Mouse (Mus musculus) neutrophil, adult 5-6 weeks (primary cell): ENCODE measurements around the gene Nucb2. TPM values are rescaled to one million over a fixed set of nuclear protein-coding genes. Genes with fewer than 3 reads are reported as not detected.

ENCODE experiments used
- ATAC-seq: fragments of 151-379, 151-347 bp; 2 replicates; pipeline ENCODE4 v1.8.0; 2017; ENCODE audit warnings: mild to moderate bottlenecking, moderate TSS enrichment; ENCODE audit not compliant: insufficient number of reproducible peaks, poor library complexity, low FRiP score, severe bottlenecking; ENCODE audit errors: extremely low read depth
- total RNA-seq: library from RNA; stranded (forward); fragments of 200-1000 nt; gene quantifications from 2 replicates; pipeline ENCODE4 v1.2.3, GENCODE M21; 2017

The Nucb2 gene
- 30.6 and 31.2 TPM in 2 replicates for total RNA-seq

DNA sequence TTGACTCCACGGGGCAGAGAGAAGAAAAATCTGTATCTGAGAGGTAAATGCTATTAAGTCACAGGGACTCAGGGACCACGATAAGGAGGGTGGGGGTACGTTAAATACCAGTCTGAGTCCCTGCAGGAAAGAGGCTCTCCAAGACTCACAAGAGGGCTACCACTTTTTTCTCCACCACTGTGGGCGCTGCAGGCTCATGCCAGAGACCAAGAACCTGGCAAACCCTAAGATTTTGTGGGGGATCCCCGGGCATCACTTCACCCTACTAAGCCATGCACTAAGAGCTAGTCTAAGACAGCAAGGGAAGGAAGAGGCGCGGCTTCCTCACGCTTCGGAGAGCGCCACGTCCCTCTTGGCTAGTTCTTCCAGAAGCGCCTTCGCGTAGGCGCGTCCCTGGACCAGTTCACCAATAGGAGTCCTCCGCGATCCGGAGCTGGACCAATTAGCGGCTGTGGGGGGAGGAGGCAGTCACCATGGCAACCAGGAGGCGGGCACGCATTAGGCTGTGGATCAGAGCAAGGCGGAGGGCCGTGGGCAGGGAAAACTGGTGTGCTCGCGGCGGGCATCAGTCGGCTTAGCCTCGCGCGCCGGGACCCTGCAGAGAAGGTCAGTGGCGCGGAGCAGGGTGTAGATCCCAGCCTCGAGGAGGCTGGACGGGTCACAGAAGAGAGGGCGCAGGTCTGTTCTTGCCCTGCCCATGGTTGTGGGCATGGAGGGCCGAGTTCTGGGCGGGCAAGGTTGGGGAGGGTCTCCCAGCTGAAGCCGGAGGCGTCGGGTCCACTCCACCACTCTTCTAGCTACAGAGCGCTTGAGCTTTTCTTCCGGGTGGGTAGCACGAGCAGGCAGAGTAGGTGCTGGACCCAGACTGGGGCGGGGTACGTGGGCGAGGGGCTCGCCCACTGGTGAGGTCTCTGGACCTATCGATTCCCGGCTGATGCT is at the start of gene Nucb2:
Nucb2 (plus strand) TSS at position 491 of the 939 bp plus-strand sequence.
- ATAC-seq = peak; percentile 99

DNA sequence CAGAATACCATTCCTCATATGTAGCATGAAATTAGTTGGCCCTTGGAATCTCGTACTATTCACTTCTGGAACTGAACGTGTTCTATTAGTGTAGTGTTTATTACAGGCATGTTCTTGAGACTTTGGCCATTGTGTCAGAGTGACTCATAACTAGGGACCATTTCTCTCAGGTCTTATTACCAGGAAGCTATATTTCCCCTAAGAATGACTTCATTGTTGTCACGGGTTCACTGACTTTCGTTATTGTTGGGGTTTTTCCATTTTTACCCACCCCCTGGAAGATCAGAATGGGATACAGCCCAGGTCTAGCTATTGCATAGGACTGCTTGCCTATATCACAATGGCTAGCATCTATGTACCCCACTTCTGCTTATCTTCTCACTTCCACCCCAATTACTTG is 47.2 kb upstream of the Nucb2 start:
- ATAC-seq = no peak

DNA sequence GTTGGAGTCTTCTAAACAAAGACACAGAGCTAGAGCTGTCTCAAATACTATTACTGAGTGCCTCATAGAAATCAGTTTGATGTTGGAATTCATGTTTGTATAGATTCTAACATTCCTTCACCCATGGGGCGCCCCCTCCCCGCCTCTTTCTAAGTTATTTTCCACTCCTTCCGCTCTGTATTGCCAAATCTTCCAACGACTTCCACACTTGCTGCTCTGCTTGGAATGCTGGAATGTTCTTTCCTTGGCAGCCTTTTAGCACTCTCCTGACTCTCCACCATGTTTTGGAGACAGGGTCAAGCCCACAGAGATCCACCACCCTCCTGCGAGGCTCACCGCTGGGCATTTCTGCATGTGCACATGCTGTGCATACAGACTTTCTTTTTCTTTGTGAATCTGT is 46.8 kb upstream of the Nucb2 start:
- no peak for ATAC-seq

DNA sequence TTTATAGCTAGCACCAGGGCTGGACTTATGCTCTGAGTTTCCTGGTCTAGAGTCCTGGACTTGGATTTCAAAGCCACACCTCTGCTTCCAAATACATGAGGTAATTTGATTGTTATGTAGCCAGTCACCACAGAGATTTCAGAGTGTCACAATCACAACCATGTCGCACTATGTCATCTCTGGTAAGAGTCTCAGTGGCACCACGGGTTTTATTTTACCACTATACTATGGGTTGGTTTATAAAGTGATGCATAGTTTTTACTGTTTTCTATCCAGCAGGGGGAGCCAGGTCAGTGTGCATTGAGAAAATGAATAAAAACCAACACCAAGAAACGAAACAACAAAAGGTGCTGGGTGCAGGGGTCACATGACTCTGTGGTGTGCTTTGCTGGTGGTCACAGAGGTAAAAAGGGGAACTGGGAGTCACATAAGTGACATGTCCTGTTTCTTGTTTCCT is 45.2 kb upstream of the Nucb2 start:
- peak; percentile 98 for ATAC-seq

DNA sequence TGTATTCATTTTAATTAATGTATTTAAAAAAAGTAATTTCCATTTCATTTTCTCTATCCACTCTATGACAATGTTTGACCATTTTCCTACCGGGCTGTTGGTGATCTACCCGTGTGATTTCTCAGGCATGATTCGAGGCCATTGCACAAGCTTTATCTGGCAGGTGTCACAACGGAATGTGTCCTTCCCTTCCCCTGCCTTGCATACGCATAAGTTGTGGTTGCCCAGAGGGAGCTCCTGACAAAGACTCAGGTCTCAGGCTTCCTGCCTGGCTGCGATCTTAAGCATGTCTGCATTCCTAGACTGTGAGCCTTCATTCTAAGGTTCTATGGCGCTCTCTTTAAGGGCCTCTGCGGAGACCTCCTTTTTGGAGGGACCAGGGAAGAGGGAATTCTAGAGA is 42.1 kb upstream of the Nucb2 start:
- no peak for ATAC-seq

DNA sequence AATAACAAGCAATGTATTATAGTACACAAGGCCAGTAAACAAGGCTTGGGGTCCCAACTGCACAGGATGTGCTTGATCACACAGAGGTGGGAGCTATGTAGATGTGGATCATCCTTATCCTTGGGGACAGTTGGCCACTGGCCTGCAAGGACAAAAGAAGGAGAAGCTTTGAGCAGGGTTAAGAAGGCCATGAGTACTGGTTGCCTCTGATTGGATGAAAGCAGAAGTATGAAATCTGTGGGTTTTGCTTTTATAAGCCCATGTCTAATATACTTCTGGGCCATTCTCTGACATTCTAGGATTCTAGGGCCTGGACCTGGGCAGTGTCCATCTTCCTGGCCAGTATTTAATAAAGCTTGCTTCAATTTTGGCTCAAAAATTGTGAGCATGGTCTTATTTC is 28.3 kb upstream of the Nucb2 start:
- ATAC-seq = 0 out of 2 replicates have a peak, but pooled peaks have one; percentile 7

DNA sequence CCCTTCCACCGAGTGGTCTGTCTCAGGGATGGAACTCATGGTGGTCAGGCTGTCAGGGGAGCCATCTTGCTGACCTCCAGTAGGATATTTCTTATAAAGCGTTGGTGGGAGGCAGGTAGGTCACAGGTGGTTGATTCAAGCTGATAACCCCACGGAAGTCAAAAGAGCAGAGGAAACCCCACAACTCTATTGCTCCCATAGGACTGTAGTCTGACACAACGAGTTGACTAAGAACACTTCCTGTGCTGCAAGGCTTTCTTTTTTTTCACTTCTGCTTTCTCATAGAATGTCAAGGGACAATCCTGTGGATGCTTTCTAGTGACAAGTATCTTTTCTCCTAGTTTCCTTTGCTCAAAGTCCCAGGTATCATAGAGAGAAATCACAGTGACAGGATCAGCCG is 27.9 kb upstream of the Nucb2 start:
- ATAC-seq = peak; percentile 88

DNA sequence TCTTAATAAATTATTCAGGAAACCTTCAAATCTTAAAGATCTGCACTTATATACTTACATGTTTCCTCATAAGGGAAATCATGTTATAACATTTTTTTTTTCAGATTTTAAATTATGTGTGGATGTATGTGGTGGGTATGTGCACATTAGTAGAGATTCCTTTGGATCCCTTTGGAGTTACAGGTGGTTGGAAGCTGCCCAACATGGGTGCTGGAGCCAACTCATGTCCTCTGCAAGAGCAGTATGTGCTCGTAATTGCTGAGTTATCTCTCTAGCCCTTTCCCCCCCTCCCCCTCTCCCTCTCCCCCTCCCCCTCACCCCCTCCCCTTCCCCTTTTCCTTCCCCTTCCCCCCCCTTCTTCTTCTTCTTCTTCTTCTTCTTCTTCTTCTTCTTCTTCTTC is 21.1 kb upstream of the Nucb2 start:
- no peak for ATAC-seq

DNA sequence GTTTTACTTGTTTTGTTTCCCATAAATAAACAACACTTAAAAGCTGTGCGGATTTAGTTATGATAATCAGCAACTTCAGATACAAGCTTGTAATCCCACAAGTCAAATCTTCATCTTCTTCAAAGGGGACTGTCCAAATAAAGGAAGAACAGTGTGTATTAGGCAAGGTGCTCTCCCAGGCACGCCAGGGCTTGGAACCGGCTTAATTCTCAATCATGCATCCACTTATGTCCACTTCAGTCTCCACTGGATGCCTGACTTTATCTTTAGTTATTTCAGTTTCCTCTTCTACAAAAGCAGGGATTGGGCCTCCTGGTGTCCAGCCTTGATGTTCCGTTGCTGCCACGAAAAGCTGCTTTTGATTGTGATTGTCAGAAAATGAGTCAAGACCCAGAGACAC is 20.4 kb upstream of the Nucb2 start:
- no peak for ATAC-seq

DNA sequence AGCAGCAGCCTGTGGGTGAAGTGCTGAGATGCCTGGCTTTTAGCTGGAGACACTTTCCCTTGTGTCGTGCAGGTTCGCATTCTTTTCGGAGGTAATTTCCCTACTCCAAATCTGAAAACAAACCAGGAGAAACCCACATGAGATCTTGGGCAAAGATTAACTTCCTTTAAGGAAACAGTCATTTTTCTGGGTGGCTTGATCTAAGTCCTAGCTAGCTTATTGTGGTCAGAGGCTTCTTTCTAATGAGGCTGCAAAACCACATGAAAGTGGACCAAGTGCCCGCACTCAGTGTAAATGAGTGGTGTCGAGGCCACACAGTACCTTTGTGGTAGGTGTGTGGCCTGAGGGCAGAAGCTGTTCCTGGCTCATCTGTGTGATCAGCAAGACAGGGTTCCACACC is 20.0 kb upstream of the Nucb2 start:
- no peak for ATAC-seq

DNA sequence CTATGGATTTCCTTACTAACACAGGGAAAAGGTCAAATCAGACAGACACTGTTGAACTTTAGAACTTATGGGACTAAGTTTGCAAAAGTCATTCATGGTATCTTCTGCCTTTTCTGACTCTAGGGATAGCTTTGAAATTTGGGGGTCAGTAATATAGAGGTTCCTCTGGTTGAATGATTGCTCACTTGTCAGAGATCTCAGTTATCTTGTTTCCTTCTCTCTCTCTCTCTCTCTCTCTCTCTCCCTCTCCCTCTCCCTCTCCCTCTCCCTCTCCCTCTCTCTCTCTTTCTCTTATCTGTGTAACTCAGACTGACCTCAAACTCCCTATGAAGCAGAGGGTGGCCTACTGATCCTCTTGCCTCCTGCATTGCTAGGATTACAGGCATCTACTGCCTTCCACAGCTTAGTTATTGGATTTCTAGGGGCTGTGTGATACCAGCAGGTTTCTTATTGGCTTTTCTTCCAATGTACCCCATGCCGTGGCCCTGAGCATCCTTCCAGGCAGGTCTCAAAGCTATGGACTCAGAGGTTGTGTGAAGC is 19.0 kb upstream of the Nucb2 start:
- no peak for ATAC-seq

DNA sequence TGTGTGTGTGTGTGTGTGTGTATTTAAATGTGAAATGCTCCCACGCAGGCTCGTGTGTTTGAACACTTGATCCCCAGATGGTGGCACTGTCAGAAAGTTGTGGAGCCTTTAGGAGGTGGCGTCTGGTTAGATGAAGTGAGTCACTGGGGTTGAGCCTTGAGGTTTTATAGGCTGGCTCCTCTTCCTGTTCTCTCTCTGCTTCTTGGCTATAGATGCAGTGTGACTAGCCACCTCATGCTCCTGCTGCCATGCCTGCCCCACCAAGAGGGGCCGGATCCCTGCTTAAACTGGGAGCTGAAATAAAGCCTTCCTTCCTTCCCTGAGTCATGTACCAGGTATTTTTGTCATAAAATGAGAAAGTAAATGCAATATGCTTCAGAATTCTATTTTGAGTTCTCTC is 13.1 kb upstream of the Nucb2 start:
- peak; percentile 53 for ATAC-seq

DNA sequence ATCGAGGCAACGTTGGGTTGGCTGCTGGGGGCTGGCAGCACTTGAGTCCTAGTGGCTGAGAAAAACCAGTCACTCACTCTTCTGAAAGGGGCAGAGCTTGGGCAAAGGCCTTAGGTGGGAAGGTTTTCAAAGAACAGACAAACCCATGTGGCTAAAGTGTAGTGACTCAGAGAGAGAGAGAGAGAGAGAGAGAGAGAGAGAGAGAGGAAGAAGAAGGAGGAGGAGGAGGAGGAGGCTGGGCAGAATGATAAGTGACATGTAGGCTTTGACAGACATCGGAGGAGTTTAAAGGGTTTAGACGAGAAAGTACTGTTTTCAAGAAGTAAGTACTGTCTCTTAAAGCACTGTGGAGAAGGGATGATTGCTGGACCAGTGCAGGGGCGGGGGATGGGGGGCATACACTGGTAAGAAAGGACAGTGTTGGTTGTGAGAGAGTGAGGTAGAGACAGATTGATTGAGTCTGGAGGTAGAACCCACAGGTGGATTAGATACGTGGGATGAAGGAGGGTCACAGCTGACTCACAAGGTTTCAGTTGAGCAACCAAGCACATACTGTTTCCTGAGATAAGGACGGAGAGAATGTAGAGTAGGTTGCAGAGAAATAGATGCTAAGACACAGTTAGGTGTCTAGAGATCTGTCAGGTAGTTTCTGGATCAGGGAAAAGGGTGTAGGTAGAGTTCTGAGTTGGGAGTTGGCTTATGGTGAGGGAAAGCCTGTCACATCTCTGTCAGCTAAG is 10.7 kb upstream of the Nucb2 start:
- ATAC-seq = no peak

DNA sequence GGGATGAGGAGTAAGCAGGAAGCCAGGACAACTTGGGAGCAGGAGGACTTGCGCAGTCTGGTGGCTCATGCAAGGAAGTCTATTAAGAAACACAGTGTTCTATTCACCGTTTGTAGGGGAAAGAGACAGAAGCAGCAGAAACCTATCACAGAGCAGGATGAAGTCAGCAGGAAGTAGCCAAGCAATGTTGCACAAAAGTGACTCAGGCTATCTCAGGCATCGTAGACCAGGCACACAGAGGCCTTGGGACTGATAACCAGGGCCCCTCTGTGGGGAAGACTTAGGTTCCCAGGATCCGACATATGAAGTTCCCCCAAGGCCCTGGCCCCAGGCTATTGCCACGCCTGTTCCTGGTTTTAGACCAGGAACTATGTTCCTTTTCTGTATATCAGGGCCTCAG is 9.6 kb upstream of the Nucb2 start:
- peak; percentile 63 for ATAC-seq

DNA sequence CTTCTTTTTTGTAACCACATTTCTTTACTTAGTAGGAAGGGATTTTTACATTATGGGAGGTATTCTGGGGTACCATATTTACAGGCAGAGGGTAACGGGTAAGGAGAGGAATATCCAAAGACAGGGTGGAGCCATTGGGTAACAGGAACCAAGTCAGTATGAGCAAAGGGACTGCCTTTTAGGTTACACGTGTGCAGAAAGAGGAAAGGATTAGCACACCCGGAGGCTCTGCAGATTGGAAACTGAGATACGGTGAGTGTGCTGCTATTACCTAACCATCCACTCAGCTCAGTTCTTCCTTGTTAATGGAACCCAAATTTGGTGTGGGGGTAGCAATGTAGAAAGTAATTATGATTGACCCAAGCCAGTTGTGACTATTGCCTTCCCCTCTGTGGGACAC is 7.4 kb upstream of the Nucb2 start:
- no peak for ATAC-seq

DNA sequence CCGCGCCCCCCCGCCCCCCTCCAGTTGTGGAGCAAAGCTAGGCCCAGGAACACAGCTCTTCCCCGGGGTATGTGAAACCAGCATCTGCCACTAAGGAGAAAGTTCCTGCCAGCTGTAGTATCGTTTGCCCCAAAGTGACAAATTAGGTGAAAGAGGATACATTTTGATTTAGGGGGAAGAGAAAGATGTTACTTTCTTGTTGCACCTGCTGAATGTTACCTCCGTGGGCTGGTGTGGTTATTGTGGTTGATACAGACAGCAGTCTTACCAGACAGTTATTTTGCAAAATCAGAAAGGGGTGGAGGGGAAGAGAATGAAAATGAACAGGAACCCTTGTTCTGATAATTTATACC is 625 bp downstream of the Nucb2 start:
- no peak for ATAC-seq

DNA sequence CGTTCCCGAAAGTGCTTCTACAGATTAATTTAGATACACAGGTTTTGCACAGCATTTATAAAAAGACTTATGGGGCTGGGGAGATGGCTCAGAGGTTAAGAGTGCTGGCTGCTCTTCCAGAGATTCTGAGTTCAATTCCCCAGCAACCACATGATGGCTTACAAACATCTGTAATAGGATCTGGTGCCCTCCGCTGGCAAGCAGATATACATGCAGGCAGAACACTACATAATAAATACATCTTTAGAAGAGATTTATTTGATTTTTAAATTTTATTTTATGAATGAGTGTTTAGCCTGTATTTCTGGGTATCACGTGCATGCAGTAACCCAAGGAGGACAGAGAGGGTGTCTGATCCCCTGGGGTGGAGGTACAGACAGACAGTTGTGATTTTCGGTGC is 9.9 kb downstream of the Nucb2 start:
- 0 out of 2 replicates have a peak, but pooled peaks have one; percentile 46 for ATAC-seq

DNA sequence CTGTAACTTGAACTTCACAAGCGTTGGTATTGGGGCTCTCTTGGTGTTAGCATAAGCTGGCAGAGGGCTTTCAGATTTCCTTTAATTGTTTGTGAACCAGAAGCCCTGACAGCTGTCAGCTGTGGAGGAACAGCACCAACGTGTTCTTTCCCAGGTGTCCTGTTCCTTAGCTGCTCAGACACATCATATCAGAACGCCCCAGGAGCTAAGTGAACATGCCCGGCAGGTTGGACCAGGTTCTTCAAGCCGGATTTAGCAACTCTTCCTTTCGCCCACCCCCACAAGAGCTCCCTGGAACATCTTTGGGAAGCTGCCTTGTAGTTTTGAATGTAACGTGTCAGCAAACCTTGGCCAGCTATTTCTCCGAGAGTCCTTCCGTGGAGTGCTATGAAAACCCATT is 10.4 kb downstream of the Nucb2 start:
- no peak for ATAC-seq

DNA sequence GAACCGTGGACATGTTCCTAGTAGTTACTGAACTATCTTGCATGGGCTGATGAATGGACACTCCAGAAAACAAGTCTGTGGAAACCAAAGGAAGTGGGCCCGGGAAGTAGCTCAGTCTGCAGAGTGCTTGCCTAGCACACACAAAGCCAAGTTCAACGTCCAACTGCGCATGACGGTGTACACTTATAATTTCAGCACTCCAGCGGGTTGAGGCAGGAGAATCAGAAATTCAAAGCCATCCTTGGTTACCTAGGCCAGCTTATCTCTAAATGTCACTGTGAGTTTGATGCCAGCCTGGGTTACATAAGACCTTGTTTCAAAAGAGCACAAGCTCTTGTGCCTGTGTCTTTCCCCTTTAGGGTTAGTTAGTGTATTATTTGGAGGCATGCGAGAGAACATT is 10.9 kb downstream of the Nucb2 start:
- ATAC-seq = no peak
